Mouse (Mus musculus) layer of hippocampus, adult 8-10 months (tissue): ENCODE results near the gene Zfp12. TPM values are rescaled to one million over a fixed set of nuclear protein-coding genes. Genes with fewer than 3 reads are reported as not detected.
A peak's percentile ranks its signal among the peaks of the same experiment; 100 is the strongest.
"Not testable (repeated sequence)": the region's sequence is repeated elsewhere in the genome, so short reads cannot be mapped to it uniquely, and the experiment has no call there.

ENCODE experiments used
- DNase-seq, 2 experiments: peaks; one replicate each; pipeline ENCODE4 v3.0.0; 2022; ENCODE audit warnings: low spot score in 2 of 2
- total RNA-seq, 4 experiments: library from RNA; stranded (reverse); gene quantifications; 2 replicates each; pipeline ENCODE4 v1.2.4; 2022

Zfp12 gene
- total RNA-seq, result 10 to 100 TPM; 27.6 to 38.7 (median 35.6) TPM

DNA sequence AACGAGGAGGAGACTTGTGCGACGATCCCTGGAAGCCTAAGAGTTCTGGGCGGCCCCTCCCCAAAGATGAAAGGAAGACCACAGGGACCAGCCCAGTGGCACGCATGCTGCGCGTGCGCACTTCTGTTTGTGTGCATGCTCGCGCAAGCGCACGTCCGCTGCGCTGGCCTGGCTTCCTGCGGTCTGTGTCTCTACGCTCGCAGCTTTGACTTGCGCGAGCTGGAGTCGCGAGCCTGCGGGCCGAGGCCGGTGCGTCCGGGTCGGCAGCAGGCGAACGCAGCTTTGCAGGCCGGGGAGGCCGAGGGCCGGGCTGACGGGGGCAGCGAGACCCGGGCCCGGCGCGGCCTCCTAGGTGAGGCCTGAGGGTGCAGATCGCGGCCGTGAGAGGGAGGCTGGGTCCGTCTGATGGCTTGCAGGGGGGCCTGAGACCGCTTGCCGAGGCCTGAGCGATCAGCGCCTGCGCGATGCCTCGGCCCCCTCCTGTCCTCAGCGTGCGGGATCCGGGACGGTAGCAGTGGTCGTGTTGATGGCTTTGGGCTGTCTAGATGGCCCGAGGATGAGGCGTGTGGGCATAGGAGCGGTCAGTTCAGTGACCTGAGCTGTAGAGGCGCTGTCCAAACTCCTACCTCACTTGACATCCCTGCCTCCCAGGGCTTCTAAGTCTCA, at the start of gene Zfp12:
TSS of gene Zfp12 (plus strand) at position 136 of the 666 bp plus-strand sequence.
- peak; percentile 94 to 96 for DNase-seq

DNA sequence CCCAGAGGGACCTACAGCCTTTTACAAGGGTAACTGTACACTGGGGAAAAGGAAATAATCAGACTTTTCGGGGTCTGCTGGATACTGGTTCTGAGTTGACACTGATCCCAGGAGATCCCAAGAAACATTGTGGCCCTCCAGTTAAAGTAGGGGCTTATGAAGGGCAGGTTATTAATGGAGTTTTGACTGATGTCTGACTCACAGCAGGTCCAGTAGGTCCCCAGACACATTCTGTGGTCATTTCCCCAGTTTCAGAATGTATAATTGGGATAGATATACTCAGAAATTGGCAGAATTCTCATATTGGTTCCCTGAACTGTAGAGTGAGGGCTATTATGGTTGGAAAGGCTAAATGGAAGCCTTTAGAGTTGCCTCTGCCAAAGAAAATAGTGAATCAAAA, 46.9 kb upstream of the Zfp12 start:
- DNase-seq, result not testable (repeated sequence)

DNA sequence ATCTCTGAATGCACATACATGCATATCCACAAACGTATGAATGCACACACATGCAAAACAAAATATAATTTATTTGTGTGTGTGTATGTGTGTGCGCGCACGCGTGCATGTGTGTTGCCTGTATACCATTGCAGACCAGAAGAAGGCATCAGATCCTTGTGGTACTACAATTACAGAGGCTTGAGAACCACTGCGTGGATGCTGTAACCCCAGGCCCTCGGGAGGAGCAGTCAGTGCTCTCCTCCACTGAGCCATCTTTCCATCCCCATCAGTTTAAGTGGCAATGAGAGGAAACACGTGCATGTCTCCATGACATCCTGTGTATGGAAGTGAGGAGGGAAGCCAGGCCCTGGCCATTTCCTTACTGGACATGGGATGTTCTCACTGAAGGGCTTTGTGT, 42.2 kb upstream of the Zfp12 start:
- DNase-seq, result no peak

DNA sequence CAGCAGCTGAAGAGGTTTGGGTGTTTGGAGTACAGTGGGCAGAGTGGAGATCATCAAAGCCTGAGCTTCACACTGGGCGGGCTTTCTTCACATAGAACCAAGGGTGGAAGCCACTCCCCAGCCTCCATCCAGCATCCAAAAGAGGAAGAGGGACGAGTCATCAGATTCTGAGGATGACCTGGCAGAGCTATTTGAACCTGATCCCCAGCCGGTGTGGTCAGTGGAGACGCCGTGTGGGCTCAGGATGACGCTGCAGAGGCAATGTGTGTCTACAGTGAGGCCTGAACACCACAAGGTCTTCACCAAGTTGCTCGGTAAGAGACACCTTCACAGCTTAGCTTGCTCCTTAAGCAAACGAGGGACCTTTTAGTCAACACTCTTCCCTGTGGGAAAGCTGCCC, 40.2 kb upstream of the Zfp12 start:
- not testable (repeated sequence) for DNase-seq

DNA sequence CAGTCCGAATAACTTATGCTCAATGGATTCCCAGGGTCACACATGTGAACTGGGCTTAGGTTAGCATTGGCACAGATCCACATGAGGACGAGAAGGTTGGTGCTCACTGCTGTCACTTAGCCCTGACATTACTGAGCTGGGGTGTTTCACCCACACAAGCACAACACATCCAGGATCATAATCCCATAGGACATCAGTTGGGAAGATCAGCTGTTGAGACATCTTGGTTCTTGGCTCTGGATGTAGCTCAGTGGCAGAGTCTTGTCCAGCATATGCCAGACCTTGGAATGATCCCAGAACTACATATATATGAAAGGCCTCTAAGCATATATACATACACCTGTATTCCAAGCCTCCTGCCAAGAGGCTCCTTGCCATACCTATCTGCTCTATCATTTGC, 39.8 kb upstream of the Zfp12 start:
- no peak for DNase-seq

DNA sequence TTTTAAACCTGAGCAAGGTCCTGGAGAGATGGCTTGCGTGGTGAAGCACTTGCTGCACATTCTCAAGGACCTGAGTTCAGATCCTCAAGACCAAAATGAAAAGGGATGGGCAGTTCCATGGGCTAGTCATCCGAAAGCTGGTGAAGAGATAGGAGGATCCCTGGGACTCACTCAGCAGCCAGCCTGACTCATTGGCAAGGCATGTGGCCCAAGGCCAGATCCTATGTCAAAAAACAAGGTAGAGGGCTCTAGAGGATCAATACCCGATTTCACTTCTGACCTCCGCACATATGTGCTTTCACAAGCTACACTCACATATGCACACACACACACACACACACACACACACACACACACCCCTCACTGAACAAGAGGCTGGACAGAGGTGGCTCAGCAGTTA, 38.5 kb upstream of the Zfp12 start:
- no peak for DNase-seq

DNA sequence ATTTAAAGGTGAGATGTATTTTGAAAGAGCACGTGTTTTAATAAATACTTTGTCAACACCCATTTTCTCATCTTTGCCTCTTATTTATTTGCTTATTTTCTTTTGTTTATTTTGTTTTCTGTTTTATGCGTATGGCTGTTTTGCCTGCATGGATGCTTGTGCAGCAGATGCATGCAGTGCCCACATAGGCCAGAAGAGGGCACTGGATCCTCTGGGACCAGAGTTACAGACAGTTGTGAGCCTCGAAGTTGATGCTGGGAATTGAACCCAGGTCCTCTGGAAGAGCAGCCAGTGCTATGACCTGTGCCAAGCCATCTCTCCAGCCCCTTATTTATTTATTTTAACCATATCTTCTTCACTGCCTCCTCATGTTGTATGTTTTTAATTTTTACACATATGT, 29.9 kb upstream of the Zfp12 start:
- no peak for DNase-seq

DNA sequence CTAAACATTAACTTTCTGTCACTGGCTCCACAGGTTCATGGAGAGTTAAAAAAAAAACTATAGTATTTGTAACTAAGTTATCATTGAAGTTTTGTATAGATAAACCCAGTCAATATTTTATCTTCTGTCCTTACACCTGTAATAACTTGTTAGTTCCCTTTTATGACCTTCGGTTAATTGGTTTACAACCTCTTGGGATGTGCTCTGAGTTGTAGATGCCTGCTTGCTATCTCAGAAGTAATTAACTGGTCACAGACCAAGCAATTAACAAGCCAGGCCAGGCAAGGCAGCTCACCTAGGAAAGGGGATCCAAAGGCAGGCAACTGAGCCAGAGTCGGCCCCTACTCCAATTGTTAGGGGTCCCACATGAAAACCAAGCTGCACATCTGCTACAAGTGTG, 21.1 kb upstream of the Zfp12 start:
- DNase-seq, result no peak

DNA sequence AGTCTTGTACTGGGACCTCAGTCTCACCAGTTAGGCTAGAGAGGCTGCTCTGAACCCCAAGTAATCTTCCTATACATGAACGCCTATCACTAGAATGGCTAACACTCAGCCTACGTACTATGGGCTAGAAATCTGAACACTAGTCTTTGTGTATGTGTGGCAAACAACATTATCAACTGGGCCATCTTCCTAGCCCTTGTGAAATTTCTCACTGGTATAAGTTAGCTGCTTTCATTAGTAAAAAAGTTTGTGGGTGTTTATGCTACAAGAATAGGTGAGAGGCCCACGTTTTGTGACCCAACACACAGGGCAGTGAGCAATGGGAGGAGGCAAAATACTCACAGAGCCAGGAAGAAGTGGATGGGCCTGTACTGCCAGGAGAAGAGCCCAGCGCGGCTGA, 14.0 kb upstream of the Zfp12 start:
- DNase-seq, result no peak

DNA sequence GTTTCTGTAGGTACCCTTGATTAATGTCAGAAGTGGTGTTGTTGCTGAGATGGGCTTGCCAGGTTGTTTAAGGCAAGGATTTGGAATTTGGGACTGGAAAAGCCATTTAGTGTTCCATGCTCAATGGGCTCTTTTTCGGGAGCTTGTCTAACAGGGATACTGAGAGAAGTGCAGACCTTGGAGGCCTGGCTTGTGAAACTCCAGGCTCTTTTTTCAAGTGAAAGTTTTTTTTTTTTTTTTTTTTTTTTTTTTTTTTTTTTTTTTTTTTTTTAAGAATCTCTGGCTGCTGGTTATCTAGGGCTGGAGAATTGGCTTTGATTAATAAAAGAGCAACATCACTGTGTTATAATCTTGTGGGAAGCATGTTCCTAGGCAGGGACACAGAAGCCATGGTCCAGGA, 12.7 kb upstream of the Zfp12 start:
- no peak for DNase-seq

DNA sequence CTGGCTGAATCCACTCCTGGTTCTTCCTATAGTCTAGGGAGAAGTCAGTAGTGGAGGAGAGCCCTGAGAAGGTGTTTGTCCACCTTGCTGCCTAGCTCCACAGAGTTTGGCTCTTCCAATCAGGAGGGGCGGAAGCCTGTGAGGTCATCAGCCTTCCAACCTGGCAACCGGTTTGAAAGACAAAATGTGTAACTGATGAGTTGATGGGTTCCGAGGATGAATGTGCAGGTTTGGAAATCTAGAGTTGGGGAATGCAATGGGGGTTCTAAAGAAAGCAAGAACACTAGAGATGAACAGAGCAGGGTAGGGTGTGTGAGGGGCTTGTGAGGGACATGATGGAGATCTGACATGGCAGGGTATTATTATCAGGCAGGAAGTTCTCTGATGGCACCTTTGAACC, 8.2 kb upstream of the Zfp12 start, which contains the start of gene Spdye4a:
TSS of gene Spdye4a (minus strand) at position 101 of the 400 bp plus-strand sequence.
- DNase-seq, result no peak

DNA sequence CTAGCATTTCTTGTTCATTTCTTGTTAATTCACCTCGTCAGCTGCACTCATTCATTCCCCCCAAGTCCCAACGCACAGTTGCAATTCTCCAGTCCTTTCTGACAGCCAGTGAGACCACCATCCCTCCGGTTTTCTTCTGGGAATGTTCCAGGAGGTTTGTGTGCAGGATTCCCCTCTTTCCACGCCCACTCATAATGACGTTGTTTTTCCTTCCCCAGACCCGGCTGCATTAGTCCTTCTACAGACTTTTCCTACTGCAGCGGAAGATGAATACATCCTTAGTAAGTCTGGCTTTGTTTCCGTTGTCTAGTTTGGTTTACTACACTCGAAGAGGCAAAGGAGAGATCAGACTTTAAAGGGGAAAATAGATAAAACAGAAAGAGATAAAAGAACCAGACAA, 1.1 kb downstream of the Zfp12 start:
- DNase-seq, result no peak

DNA sequence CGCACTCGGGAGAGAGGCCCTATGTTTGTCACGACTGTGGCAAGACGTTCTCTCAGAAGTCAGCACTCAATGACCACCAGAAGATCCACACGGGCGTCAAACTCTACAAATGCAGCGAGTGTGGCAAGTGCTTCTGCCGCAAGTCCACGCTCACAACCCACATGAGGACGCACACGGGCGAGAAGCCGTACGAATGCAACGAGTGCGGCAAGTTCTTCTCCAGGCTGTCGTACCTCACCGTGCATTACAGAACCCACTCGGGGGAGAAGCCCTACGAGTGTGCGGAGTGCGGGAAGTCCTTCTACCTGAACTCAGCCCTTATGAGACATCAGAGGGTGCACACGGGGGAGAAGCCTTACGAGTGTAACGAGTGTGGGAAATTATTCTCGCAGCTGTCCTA, 10.0 kb downstream of the Zfp12 start:
- DNase-seq, result no peak

DNA sequence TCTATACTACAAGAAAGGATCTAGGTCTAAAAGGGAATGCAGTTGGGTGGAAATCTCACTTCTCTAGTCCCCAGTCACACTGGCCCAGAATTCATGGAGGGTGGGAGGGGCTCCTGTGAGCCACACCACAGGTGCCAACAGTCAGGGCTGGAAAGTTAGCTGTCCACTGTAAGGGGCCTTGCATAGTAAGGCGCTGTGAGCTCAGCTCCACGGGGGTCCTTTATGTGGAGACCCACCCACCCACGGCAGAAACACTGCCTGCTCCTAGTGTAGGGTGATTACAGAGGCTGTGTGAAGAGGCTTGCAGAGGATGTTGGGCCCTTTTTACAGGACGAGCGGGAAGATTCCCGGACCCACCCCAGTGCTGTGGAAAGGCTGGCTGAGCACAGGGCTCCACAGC, 17.1 kb downstream of the Zfp12 start:
- DNase-seq, result no peak

DNA sequence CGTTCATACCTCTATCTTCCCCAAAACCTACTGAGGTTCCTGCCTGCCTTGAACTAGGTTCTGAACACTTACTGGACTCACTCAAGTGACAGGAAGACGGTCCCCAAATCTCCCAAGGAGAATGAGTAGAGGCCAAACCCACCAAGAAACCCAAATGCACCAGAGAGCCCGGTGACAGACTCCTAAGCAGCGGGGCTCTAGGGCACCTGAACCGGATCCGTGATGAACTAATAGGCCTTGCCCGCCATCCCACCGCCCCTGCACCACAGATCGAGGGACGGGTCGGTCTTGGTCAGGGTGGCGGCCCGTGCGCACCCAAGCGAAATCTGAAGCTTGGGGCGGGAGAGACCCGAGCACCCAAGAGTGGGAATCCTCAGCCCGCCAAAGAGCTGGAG, 17.8 kb downstream of the Zfp12 start:
- no peak for DNase-seq

DNA sequence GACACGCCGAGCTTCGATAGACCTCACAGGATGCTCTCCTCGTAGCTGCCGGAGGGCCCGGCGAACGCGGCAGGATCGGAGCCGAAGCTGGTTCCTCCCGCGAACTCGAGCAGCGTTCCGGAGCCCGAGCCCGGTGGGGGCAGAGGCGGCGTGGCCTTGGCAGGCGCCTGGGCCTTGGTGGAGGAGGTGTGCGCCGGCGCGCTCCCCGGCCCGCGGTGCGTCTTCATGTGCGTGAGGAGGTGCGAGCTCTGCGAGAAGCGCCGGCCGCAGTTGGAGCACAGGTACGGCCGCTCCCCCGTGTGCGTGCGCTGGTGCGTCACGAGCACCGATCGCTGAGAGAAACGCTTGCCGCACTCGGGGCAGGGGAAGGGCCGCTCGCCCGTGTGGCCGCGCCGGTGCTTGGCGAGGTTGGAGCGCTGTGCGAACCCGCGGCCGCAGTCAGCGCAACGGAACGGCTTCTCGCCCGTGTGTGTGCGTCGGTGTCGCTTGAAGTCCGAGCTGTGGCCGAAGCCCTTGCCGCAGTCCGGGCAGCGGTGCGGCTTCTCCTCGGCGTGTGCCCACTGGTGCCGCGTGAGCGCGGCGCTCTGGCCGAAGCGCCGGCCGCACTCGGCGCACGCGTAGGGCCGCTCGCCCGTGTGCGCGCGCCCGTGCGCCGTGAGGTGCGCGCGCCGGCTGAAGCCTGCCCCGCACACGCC, 18.4 kb downstream of the Zfp12 start:
- no peak for DNase-seq

DNA sequence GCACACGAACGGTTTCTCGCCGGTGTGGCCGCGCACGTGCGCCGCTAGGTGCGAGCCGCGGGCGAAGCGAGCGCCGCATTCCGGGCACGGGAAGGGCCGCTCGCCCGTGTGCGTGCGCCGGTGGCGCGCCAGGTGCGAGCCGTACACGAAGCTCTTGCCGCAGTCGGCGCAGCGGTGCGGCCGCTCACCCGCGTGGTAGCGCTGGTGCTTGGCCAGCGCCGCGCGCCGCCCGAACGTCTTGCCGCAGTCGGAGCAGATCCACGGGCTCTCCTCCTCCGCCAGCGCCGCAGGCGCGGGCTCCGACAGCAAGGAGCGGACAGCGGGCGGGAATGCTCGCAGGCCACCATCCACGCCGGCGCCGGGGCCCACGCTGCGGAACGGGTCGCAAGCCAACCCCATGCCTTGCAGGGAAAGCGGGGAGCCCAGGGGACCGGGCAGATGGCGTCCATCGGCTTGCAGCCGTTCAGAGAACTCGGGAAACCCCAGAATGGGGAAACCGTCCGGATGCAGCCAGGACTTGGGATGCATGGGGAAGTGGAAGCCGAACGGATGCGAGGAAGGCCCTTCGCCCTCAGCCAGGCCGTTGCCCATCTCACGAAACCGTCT, 19.0 kb downstream of the Zfp12 start:
- DNase-seq, result no peak

DNA sequence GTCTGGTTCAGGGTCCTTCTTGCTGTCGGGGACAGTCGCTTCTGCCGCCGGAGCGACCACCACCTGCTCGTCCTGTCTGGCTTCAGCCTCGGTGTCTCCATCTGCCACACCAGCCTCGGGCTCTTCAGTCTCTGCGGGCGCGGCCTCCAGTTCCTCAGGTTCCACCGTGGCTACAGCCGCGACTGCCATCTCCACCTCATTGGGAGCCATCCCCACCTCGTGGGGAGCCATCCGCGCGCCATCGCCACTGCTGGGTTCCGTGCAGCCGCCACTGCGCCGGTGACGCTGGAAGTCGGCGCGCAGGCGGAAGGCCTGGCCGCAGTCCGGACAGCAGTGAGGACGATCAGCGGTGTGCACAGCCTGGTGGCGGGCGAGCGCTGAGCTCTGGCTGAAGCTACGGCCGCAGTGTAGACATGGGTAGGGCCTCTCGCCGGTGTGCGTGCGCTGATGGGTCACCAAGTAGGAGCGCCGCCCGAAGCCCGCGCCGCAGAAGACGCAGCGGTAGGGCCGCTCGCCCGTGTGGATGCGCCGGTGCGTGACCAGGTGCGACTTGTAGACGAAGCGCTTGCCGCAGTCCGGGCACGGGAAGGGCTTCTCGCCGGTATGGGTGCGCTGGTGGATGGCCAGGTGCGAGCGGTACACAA, 19.6 kb downstream of the Zfp12 start:
- DNase-seq, result no peak

DNA sequence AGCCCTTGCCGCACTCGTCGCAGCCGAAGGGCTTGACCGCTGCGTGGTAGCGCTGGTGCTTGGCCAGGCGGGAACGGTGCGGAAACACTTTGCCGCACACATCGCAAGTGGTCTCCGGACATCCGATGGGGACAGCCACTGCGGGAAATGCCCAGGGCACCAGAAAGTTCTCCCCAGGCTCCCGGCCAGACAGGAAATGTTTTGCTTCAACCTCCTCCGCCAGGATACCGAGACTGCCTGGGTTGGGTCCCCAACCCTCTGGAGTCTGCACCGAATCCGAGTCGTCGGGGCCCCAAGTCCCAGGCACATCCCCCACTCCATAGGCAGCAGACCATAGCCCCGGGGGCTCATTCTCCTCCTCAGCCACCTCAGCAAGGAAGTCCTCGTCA, 20.2 kb downstream of the Zfp12 start:
- no peak for DNase-seq

DNA sequence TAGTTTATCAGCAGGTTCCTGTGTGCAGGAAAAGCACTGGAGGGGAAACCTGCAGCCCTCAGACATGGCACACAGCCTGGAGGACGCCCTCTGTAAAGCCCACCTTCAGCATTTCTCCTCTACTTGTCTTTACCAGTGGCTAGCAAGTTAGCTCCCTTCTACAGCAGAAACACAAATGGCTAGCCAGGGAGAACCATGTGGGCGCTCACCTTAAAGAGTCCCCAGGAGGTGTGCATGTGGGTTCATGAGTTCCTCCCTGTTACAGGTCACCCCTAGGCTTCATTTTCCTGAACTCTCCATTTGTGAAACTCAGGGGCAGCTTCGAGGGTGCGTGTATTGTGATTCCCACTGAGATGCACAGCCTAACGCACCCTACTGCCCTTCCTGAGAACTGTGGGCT, 20.8 kb downstream of the Zfp12 start:
- no peak for DNase-seq

DNA sequence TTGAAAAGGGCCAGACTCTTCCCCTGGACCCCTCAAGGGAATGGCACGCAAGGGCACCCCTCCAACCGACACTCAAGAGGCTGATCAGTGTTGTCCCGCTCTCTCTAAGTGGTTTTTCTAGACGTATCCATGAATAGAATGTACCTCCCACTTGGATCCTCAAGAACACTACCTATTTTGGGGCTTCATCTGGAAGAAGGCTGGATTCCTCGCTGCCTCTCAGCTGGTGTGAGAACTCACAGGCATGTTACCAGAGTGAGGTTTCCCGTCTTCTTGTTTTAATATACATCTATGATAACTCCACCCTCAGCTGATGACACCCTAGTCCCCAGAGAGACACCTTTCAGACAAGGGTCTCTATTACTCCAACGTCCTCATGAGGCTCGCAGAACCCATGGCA, 26.7 kb downstream of the Zfp12 start:
- no peak for DNase-seq

DNA sequence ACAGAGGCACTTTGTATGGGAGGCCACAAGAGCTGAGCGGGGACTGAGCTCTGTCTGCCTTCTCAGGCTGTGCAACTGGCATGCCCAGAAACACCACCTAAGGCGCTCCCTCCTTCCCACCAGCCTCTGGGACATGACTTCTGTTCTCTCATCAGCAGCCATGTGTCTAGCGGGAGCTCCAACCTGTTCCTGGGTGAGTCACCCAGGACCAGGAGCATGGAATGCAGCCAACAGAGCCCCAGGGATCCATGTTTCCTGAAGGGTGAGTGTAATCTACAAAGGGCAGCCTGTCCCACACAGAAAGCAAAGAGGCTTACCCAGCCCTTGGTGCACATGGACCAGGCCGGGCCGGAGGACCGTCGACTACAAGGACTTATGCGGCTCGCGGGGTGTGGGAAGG, 29.7 kb downstream of the Zfp12 start:
- no peak for DNase-seq
